Mouse (Mus musculus) heart, postnatal 10 days (tissue): ENCODE results near the gene Ankfy1. TPM values are rescaled to one million over a fixed set of nuclear protein-coding genes. Genes with fewer than 3 reads are reported as not detected.

Experiments used
- DNase-seq, 2 experiments: peaks; one replicate each; pipeline ENCODE4 v3.0.0; 2021
- intact Hi-C: fragments of 180-260 bp; cut with DNase I; formaldehyde crosslinking; loops from one replicate; pipeline ENCODE4 v1.15.1; 2025
- total RNA-seq, 2 experiments: library from RNA; stranded (reverse); gene quantifications; 2 replicates each; pipeline ENCODE4 v1.2.3; 2021

Gene Ankfy1
- total RNA-seq, 2 experiments from 2014 or later, result 26.9 to 28.8 TPM

GRCm38 (mm10) chr11:72782103-72782502, 92.3 kb downstream of the Ankfy1 start:
- DNase-seq, result no peak
- intact Hi-C loops, result no loop called here

DNA sequence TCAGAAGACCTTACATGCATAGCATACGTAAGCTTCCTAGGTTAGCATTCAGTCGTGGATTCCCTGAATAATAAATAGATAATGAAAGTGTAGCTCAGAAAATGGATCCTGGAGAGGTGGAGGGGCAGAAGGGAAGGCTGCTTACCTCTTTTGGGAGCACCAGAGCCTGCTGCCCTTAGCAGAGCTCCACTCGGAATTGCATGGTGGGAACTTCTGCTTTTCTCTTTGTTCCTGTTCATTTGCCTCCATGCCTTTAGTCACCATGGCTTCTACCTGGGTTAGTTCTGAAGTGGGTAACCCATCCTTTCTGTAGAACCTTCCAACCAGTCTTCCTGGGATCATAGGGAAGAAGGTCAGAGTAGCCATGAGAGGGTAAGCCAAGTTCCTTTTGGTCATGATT, 92.7 kb downstream of the Ankfy1 start:
- DNase-seq, result no peak
- intact Hi-C loops, result no loop called here

- no peak for DNase-seq
- intact Hi-C loops, result no loop called here
These were observed 102.2 kb downstream of the Ankfy1 start for GRCm38 (mm10) chr11:72792033-72792432.

DNA sequence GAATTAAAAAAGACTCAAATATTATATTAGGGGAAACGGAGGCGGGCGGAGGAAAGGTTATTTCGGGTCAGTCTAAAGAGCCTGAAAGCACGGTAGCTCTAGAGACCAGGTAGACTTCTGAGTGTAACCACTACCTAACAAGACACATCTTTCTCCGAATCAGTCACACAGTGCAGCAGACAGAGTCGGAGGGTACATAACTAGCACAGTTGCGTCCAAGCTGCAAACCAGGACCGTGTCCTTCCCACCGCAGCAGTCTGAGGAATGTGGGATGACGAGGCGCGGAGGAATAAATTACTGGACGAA, 105.3 kb downstream of the Ankfy1 start:
- DNase-seq, result no peak
- intact Hi-C loops, result no loop called here

DNA sequence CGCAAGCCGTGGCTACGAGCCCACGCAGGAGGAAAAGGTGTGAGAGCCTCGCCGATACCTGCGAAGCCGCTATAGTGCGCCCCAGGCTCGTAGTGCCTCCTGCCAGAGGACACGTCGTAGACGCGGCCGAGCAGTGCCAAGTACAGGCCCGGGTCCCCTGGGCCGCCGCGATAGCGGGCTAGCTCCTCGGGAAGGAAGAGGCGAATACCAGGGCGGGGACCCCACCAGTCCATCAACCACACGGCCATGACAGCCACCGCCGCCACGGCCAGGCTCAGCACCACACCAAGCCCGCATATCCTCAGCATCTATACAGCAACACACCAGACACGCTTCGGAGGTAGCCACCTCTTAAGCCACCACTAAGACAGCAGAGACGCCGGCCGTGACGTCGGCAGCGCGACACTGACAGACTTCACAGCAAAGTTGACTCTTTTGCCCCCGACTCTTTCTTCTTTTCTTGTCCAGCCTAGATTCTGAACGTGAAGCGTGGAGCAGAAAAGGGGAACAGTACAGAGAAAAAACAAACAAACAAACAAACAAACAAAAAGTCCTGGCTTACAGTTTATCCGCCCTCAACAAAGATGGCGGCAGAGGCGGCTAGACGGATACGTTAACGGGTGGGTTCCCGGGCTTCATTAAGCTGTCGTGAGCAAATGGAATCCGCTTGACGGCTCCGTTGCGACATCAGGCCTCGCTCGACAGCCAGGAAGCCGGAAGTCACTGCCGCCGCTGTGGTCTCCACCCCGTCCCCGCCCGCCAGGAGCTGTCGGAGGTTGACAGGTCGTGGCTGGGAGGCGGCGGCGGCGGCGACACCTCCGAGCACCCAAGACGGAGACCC, 105.9 kb downstream of the Ankfy1 start, which contains the start of the genes Cyb5d2 and Zzef1:
TSS of gene Cyb5d2 (minus strand) at position 688 of the 841 bp plus-strand sequence.
TSS of gene Zzef1 (plus strand) at position 772 of the 841 bp plus-strand sequence.
- intact Hi-C loops, result no loop called here
- DNase-seq, result peak; percentile 96 to 97

GRCm38 (mm10) chr11:72796296-72796687, 106.5 kb downstream of the Ankfy1 start:
- DNase-seq, result no peak
- intact Hi-C loops, result no loop called here

DNA sequence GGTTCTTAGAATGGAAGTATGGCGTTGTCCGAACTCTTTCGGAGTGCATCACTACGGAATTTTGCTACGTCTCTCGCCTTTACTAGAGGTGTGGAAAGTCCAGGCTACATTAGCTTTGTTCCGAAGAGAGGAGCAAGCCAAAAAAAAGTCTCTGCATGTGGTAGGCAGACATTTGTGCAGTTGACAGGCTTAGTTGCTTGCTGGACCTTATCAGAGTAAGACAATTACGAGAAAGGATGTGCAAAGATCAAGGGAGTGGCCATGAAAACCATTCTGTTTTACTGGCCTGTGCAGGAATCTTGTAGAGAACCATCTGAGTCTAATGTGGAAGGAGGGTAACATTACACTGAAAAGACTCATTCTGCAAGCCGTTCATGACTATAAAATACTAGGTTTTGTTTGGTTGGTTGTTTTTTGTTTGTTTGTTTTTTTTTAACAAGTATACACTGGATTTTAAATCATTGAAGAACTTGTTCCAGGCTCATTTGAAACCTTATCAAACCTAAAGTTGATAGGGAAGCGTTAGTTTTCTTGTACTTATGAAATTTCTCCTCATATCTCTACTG, 107.0 kb downstream of the Ankfy1 start:
- no peak for DNase-seq
- intact Hi-C loops, result no loop called here

- intact Hi-C loops, result no loop called here
- no peak for DNase-seq
These were observed 108.3 kb downstream of the Ankfy1 start for GRCm38 (mm10) chr11:72798112-72798511.

GRCm38 (mm10) chr11:72801182-72801581, 111.4 kb downstream of the Ankfy1 start:
- intact Hi-C loops, result no loop called here

GRCm38 (mm10) chr11:72803038-72803437, 113.2 kb downstream of the Ankfy1 start:
- intact Hi-C loops, result no loop called here
- peak; percentile 42 to 52 for DNase-seq

More at GRCm38 (mm10) chr11:72801182-72801581, 111.4 kb downstream of the Ankfy1 start:
- DNase-seq, result no peak

DNA sequence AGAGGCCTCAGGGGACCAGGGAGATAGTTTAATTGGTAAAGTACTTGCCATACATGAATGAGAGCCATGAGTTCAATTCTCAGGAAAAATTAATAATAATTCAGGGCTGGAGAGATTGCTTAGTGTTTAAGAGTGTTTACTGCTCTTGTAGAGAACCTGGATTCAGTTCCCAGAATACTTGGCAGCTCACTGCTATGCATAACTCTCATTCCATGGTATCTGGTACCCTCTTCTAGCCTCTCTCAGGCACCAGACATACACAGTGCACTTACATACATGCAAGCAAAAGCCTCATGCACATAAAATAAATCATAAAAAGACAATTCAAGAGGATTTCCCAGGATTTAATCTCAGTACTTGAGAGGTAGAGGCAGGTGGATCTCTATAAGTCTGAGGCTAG, 114.8 kb downstream of the Ankfy1 start:
- peak in 1 of 2 experiments; percentile 24 for DNase-seq
- intact Hi-C loops, result no loop called here

DNA sequence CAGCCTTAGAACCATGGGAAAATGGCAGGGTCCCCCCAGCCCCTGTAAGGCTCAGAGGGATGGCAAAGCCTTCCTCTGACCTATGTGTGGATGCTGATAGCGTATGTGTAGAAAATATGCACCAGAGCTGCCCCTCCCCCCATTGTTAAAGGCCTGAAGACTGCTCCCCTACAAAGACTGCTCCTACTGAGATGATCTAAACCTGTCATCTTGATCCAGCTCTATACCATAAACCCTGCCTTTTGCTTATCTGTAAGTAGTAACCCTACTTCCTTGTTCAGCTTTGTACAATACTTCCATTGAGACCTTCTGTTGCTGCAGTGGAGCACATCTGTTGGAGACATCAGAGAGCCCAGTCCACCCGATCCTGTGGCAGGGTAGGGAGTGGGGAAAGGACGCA, 115.4 kb downstream of the Ankfy1 start:
- intact Hi-C loops, result no loop called here
- DNase-seq, result no peak

DNA sequence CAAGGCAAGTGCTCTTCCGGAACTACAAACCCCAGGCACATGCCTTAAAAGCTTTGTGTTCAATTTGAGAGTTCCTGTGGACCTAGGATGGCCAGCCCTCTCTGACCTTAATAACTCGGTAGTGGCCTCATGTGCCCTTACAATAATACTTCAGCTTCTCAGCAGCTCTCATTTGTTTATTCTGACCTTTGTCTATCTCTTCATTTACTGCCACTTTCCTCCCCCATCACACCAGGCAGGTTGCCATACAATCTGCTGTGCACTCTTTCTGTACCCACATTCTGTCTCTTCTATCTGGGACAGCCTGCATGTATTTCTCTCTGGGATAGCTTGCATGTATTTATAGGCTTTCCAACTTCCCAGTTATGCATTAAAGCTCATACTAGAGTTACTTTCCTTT, 116.8 kb downstream of the Ankfy1 start:
- DNase-seq, result peak; percentile 59 to 60
- intact Hi-C loops, result no loop called here

DNA sequence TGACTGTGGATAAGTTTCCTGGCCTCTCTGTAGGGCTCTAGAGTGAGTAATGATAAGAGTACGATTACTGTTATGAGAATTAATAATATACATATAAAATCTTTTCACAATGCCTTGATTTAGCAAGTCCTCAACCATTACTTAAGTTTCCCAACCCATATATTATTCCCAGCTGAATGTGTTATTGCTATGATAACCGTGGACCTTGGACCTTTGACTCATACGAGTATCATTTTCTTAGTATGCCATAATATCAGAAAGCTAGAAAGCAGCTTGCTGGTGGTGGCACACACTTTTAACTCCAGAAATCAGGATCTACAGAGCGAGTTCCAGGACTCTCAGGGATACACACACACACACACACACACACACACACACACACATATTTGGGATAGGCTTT, 118.2 kb downstream of the Ankfy1 start:
- intact Hi-C loops, result no loop called here
- DNase-seq, result no peak

- intact Hi-C loops, result no loop called here
- no peak for DNase-seq
These were observed 123.9 kb downstream of the Ankfy1 start for GRCm38 (mm10) chr11:72813687-72814086.

- intact Hi-C loops, result no loop called here
- no peak for DNase-seq
These were observed 124.4 kb downstream of the Ankfy1 start for GRCm38 (mm10) chr11:72814188-72814587.

- no peak for DNase-seq
- intact Hi-C loops, result no loop called here
These were observed 127.1 kb downstream of the Ankfy1 start for GRCm38 (mm10) chr11:72816859-72817258.

DNA sequence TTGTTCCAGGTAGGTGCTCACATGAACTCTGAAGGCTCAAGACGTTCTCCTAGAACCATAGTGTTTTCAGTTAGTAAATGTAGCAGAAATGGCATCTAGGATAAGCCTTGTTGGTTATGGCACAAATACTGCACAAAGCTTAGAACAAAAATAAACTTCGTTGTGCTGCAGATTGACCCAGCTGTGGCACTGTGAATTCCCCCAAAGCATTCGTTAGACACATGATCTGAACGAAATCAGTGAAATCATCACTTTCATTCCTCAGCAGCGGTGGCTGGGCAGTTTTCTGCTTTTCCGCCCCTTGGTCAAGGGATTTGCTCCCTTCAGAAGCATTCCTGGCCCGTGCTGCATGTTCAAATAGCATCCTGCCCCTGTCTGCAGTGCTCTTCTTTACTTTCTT, 128.3 kb downstream of the Ankfy1 start:
- DNase-seq, result no peak

DNA sequence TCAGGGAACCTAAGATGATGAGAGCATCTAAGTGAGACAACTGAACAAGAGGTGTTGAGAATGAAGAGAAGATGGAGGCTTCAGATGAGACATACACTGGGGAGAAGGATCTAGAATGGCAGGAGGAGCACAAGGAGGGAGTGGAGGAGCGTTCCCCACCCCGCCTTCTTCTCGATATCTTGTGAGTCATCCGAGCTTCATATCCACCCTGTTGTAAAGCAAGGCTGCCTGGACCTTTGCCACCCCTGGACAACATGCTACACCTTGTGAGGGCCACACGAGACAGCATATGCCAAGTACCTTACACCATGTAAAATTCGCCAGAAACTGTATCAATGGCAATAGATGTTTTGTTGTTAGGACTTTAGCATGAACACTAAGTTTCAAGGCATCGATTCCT, 131.2 kb downstream of the Ankfy1 start:
- DNase-seq, result no peak
- intact Hi-C loops, result no loop called here

More for the DNA sequence above, 128.3 kb downstream of the Ankfy1 start:
- intact Hi-C loops, result no loop called here
